Mouse (Mus musculus) small intestine, adult 2 months (tissue): ENCODE results near the gene Lax1. TPM values are rescaled to one million over a fixed set of nuclear protein-coding genes. Genes with fewer than 3 reads are reported as not detected.
A peak's percentile ranks its signal among the peaks of the same experiment; 100 is the strongest.
"Not testable (repeated sequence)": the region's sequence is repeated elsewhere in the genome, so short reads cannot be mapped to it uniquely, and the experiment has no call there.

Experiments
- H3K27ac ChIP-seq: fragments of 200-500 bp; 2 replicates; pipeline ENCODE4 v1.5.1; 2012; ENCODE audit warnings: low read depth, low read length, control low read depth, inconsistent platforms; ENCODE audit not compliant: insufficient read depth
- H3K27me3 ChIP-seq: fragments of 200-500 bp; 2 replicates; pipeline ENCODE4 v1.6.1; 2012; ENCODE audit warnings: mild to moderate bottlenecking, moderate library complexity, low read length, inconsistent platforms; ENCODE audit not compliant: control insufficient read depth, insufficient read depth
- H3K36me3 ChIP-seq: fragments of 200-500 bp; 2 replicates; pipeline ENCODE4 v1.6.1; 2012; ENCODE audit warnings: mild to moderate bottlenecking, low read length, control low read depth, inconsistent platforms; ENCODE audit not compliant: control insufficient read depth, insufficient read depth
- H3K4me1 ChIP-seq: fragments of 200-500 bp; 2 replicates; pipeline ENCODE4 v1.6.1; 2012; ENCODE audit warnings: low read length, inconsistent platforms, mixed read lengths; ENCODE audit not compliant: control insufficient read depth, insufficient read depth, insufficient read length
- H3K4me3 ChIP-seq: fragments of 200-500 bp; 2 replicates; pipeline ENCODE4 v1.5.1; 2012; ENCODE audit warnings: low read depth, mild to moderate bottlenecking, control low read depth, inconsistent platforms, low read length, moderate library complexity
- CTCF ChIP-seq: fragments of 200-500 bp; IDR thresholded peaks from 2 replicates; pipeline ENCODE4 v1.5.1; 2012; ENCODE audit warnings: low read depth, mild to moderate bottlenecking, control low read depth, inconsistent platforms, low read length, moderate library complexity, mixed read lengths; ENCODE audit not compliant: insufficient replicate concordance, insufficient read length; ENCODE audit errors: extremely low read depth
- POLR2A ChIP-seq: fragments of 200-500 bp; IDR thresholded peaks from 2 replicates; pipeline ENCODE4 v1.6.1; 2012; ENCODE audit warnings: low read depth, mild to moderate bottlenecking, control low read depth, inconsistent platforms, low read length, moderate library complexity
- WGBS: fragments of 180-500 bp; shearing (Covaris S2); methylation state at CpG from one replicate; pipeline ENCODE4 v1.1.7; 2018; 5-methylcytosine and 5-hydroxymethylcytosine counted together
- polyA plus RNA-seq: library from polyadenylated mRNA; depleted of rRNA; stranded (reverse); fragments of >200 nt; gene quantifications from 2 replicates; pipeline ENCODE4 v1.2.3, GENCODE M21; 2012

Gene Lax1
- polyA plus RNA-seq, 1 experiment, result 8.2 TPM

GRCm38 (mm10) chr1:133670190-133670589 is 19.7 kb downstream of the Lax1 start:
- 39% methylated on average over 12 of the region's 12 CpGs for WGBS
- H3K27ac ChIP-seq, result peak overlapping the region; percentile 91
- no peaks in the 10 kb centered on the region for H3K27me3 ChIP-seq
- peak overlapping the region; percentile 59 for H3K4me3 ChIP-seq
- peaks cover 4% of the 10 kb centered on the region; the same call in 1 of the 2 replicates for H3K4me1 ChIP-seq
- no peaks in the 10 kb centered on the region for H3K36me3 ChIP-seq
- TF ChIP-seq POLR2A (0 out of 2 replicates have a peak, but pooled peaks have one; percentile 6), CTCF (no peak)

DNA sequence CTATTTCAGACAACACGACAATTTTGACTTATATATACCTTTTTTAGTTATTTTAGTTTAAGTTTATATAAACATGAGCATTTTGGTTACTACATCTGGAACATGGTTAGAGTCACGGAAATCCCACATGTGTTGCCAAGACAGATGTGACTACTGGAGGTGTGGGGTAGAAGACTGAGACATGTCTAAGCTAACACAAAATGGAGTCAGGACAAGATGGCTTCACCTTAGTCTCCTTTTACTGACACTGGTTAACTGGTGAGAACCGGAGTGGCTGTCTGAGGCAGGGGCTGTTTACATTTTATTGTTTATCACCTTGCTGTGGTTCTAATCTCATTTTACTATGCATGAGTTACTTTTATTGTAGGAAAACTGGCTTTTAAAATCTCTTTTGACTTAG is 21.3 kb downstream of the Lax1 start:
- Histone ChIP-seq H3K27me3 (no peaks in the 10 kb centered on the region), H3K4me1 (peaks cover 4% of the 10 kb centered on the region; the same call in 1 of the 2 replicates), H3K27ac (no peak overlapping the region), H3K36me3 (no peaks in the 10 kb centered on the region), H3K4me3 (no peak overlapping the region)
- TF ChIP-seq CTCF (no peak), POLR2A (no peak)
- WGBS, result 90% methylated on average over 3 of the region's 3 CpGs

DNA sequence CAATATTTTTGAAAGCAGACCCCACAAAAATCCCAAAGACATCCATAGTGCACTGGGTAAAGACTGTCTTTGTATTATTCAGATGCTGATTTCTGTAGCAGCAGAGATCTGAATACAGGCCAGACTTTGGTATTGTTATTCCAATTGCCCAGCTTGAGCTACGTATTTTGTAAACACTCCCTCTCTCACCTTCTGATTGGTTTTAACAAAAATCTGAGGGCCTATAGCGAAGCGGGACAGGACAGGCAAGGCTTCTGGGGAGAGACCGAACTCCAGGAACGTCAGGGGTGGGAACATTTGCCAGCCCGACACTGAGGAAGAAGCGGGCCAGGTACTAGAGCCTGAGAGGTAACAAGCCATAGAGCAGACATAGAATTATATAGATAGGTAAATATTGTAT is 22.2 kb downstream of the Lax1 start:
- no peak overlapping the region for H3K4me3 ChIP-seq
- no peak for TF ChIP-seq CTCF
- TF ChIP-seq POLR2A, result no peak
- H3K27me3 ChIP-seq, result no peaks in the 10 kb centered on the region
- no peaks in the 10 kb centered on the region for H3K36me3 ChIP-seq
- WGBS, result 93% methylated on average over 7 of the region's 7 CpGs
- no peak overlapping the region for H3K27ac ChIP-seq
- peaks cover 4% of the 10 kb centered on the region; the same call in 1 of the 2 replicates for H3K4me1 ChIP-seq

DNA sequence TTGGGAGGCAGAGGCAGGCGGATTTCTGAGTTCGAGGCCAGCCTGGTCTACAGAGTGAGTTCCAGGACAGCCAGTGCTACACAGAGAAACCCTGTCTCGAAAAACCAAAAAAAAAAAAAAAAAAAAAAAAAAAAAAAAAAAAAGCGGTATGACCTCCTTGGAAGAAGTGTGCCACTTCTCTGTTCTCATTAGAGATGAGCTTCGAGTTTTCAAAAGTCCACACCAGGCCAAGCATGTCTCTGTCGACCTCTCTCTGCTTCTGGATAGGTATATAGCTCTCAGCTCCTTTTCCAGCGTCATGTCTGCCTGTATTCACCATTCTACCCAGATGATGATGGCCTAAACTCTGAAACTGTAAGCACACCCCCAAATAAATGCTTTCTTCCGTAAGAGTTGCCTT is 24.2 kb downstream of the Lax1 start:
- H3K27ac ChIP-seq, H3K4me1 ChIP-seq, H3K36me3 ChIP-seq, H3K27me3 ChIP-seq, H3K4me3 ChIP-seq: not testable (repeated sequence)
- WGBS, result 91% methylated on average over 8 of the region's 8 CpGs

DNA sequence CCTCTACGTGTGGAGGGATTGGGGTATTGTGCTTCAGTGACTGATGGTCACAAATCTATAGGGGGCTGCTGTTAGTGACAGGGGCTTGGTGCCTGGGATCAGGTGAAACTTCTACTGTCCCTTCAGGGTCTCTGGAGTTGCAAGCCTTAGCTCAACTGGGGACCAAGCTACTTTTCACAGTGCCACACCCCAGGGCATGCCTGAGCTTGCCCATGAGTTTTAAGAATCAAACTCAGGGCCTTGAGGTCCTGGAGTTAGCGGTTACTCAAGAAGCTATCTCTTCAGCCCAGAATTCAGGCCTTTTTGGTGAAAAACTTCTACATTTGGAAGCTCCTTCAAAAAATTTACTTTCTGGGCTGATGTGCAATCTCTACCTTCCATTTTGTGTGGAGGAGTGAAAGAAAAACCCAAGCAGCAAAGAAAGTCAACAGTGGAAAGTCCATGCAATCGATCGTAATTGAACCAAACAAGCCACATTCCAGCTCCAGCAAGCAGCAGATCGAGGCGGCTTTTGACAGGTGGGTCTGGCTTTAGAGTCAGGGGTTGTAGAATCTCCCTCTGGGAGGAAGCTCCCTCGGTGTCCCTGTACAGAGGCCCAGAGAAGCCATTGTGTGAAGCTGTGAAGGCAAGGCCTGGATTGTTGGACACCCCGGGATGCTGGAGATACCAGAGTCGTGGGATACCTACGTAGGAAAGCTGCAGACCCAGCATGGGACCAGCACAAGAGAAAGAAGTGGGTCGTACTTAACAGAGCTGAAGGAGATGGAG is 25.5 kb downstream of the Lax1 start:
- WGBS, result 76% methylated on average over 11 of the region's 11 CpGs
- Histone ChIP-seq H3K27me3 (no peaks in the 10 kb centered on the region), H3K36me3 (peaks cover 3% of the 10 kb centered on the region), H3K4me1 (peaks cover 2% of the 10 kb centered on the region; the same call in 1 of the 2 replicates), H3K27ac (no peak overlapping the region), H3K4me3 (no peak overlapping the region)
- TF ChIP-seq CTCF (no peak), POLR2A (no peak)

DNA sequence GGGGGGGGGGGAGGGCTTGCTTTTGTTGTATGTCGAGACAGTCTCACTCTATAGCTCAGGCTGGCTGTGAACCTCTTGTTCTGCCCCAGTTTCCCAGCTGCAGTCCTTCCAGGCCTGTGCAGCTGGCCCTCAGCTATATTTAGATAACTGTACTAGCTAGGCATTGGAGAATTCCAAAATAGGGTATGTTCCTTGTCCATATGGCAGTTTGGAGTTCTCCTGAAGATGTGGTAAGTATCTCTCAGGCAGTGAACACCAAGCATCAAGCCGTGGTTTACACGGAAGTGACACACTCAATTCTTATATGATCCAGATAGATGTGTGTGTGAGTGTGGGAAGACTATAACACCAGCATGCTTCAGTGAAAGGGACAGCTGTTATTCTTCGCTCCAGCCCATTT is 26.5 kb downstream of the Lax1 start:
- Histone ChIP-seq H3K27ac (no peak overlapping the region), H3K4me1 (peaks cover 4% of the 10 kb centered on the region; the same call in 1 of the 2 replicates), H3K27me3 (no peaks in the 10 kb centered on the region), H3K4me3 (no peak overlapping the region), H3K36me3 (peaks cover 13% of the 10 kb centered on the region)
- 84% methylated on average over 4 of the region's 4 CpGs for WGBS
- TF ChIP-seq CTCF (no peak), POLR2A (no peak)

- H3K4me3 ChIP-seq, result no peak overlapping the region
- no peaks in the 10 kb centered on the region for H3K27me3 ChIP-seq
- WGBS, result 95% methylated on average over 7 of the region's 7 CpGs
- H3K27ac ChIP-seq, result no peak overlapping the region
- H3K4me1 ChIP-seq, result peaks cover 4% of the 10 kb centered on the region; the same call in 1 of the 2 replicates
- TF ChIP-seq CTCF (no peak), POLR2A (no peak)
- peaks cover 17% of the 10 kb centered on the region for H3K36me3 ChIP-seq
These were observed 27.0 kb downstream of the Lax1 start for GRCm38 (mm10) chr1:133662941-133663340.
